Comparison of ENCODE assay signal across 1 mouse cellular context in the genomic region with DNA sequence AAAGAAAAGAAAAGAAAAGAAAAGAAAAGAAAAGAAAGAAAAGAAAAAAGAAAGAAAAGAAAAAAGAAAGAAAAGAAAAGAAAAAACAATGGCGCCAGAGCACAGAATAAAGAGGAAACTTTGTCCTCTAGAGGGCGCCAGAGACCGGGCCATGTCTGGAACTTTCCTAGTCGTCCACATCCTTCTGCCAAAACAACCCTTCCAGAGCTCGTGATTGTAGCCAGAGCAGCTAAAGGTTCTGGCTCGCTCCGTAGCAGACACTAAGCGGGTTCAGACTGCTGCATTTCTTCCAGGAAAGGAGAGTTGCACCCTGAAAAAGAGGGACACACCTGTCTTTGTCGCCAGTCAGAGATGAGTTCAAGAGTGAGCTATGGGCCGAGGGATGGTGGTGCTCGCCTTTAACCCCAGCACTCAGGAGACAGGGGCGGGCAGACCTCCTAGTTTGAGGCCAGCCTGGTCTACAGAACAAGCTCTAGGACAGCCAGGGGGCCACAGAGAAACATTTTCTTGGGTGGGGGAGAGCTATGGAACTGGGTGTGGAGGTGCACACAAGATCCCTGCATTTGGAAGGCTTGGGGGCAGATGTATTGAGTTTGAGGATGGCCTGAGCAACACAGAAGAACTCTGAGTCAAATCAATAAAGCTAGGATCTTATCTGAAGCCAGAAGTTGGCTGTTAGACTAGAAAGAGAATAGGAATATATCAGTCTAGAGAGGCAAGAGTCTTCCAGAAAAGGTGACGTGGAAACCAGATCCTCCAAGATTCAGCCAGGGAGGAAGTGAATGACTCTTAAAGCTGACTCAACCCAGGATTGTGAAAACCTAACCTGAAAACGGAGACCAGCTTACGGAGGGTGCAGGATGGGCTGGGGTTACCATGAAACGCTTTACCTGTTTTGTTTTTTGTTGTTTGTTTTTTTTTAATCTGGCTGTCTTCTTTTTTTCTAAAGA.
TF ChIP-seq lines count a peak whose summit lies in the region.

No protein-coding gene starts in this region.

TF ChIP-seq in CH12.LX, 34 proteins besides CTCF, POLR2A, EP300 and RAD21 (continued from another document):
- peak; percentile 45; the same call in 1 of the 2 replicates for TF ChIP-seq IRF4 (IDR thresholded peaks at IDR 0.05; ENCODE audit: low read depth, low read length)
- peak; percentile 37; the same call in 1 of the 2 replicates for TF ChIP-seq MXI1 (IDR thresholded peaks at IDR 0.05; ENCODE audit: low read depth, low read length)
- no peak for TF ChIP-seq CHD1 (IDR thresholded peaks at IDR 0.05; ENCODE audit: low read depth, low read length)
- no peak for TF ChIP-seq TCF12 (IDR thresholded peaks at IDR 0.05; ENCODE audit: low read depth, low read length)
- TF ChIP-seq MAFK (IDR thresholded peaks at IDR 0.05; ENCODE audit: insufficient replicate concordance, low read length) = no peak
- TF ChIP-seq JUND (conservative IDR thresholded peaks at IDR 0.05; ENCODE audit: low read depth, low read length) = 0 out of 2 replicates have a peak, but pooled peaks have one; percentile 43
- no peak for TF ChIP-seq CHD2 (IDR thresholded peaks at IDR 0.05; ENCODE audit: low read length)
- TF ChIP-seq USF1 (IDR thresholded peaks at IDR 0.05; ENCODE audit: low read depth, low read length) = no peak
- TF ChIP-seq MAZ (IDR thresholded peaks at IDR 0.05; ENCODE audit: low read depth, low read length) = 0 out of 2 replicates have a peak, but pooled peaks have one; percentile 37
